Mouse (Mus musculus) thymus, postnatal 0 days (tissue): ENCODE results near the gene Lrrc2. TPM values are rescaled to one million over a fixed set of nuclear protein-coding genes. Genes with fewer than 3 reads are reported as not detected.

Experiments
- DNase-seq: peaks from one replicate; pipeline ENCODE4 v3.0.0-alpha.2; 2015; ENCODE audit warnings: low spot score
- polyA plus RNA-seq: library from polyadenylated mRNA; unstranded; fragments of >200 nt; fragmentation: Nextera tagmentation; extraction: Ambion mirVana; gene quantifications from 2 replicates; pipeline ENCODE4 v1.2.1, GENCODE M21; 2015

Lrrc2 gene
- polyA plus RNA-seq = 0.08 and 0.38 TPM in 2 replicates

GRCm38 (mm10) chr9:110951397-110951796 lies at the start of gene Lrrc2:
Gene Lrrc2 (plus strand): TSS chr9:110951545.
- DNase-seq = no peak

GRCm38 (mm10) chr9:110902271-110902670 lies 49.1 kb upstream of the Lrrc2 start:
- DNase-seq = no peak

GRCm38 (mm10) chr9:110907201-110907837 lies 44.0 kb upstream of the Lrrc2 start:
- peak; percentile 92 for DNase-seq

GRCm38 (mm10) chr9:110907838-110908630 lies 43.3 kb upstream of the Lrrc2 start:
- peak; percentile 42 for DNase-seq

- DNase-seq = no peak
Measured at GRCm38 (mm10) chr9:110908631-110909016, 42.7 kb upstream of the Lrrc2 start.

GRCm38 (mm10) chr9:110909371-110909967 lies 41.9 kb upstream of the Lrrc2 start:
- peak; percentile 41 for DNase-seq

GRCm38 (mm10) chr9:110914631-110915236 lies 36.6 kb upstream of the Lrrc2 start:
- DNase-seq = no peak

GRCm38 (mm10) chr9:110915466-110915865 lies 35.9 kb upstream of the Lrrc2 start:
- no peak for DNase-seq

- DNase-seq = no peak
Measured at GRCm38 (mm10) chr9:110916786-110917185, 34.6 kb upstream of the Lrrc2 start, which contains the start of gene Fam240a. Gene Fam240a (minus strand): TSS chr9:110916861.

GRCm38 (mm10) chr9:110920665-110921419 lies 30.5 kb upstream of the Lrrc2 start:
- DNase-seq = peak; percentile 49

GRCm38 (mm10) chr9:110922759-110923158 lies 28.6 kb upstream of the Lrrc2 start:
- DNase-seq = peak; percentile 76

GRCm38 (mm10) chr9:110931573-110931972 lies 19.8 kb upstream of the Lrrc2 start:
- DNase-seq = no peak

GRCm38 (mm10) chr9:110933850-110934437 lies 17.4 kb upstream of the Lrrc2 start:
- no peak for DNase-seq

- DNase-seq = no peak
Measured at GRCm38 (mm10) chr9:110935941-110936340, 15.4 kb upstream of the Lrrc2 start.

GRCm38 (mm10) chr9:110937506-110938490 lies 13.5 kb upstream of the Lrrc2 start:
- no peak for DNase-seq

- peak; percentile 54 for DNase-seq
Measured at GRCm38 (mm10) chr9:110944265-110944664, 7.1 kb upstream of the Lrrc2 start.

GRCm38 (mm10) chr9:110945343-110945742 lies 6.0 kb upstream of the Lrrc2 start:
- DNase-seq = no peak

- no peak for DNase-seq
Measured at GRCm38 (mm10) chr9:110945926-110946325, 5.4 kb upstream of the Lrrc2 start, which contains the start of gene Tdgf1. Gene Tdgf1 (minus strand): TSS chr9:110946158.

GRCm38 (mm10) chr9:110946548-110947044 lies 4.7 kb upstream of the Lrrc2 start:
- peak; percentile 77 for DNase-seq
